Mouse (Mus musculus): Measurements from ENCODE around the gene Etv6. TPM values are rescaled to one million over a fixed set of nuclear protein-coding genes. Genes with fewer than 3 reads are reported as not detected.

Gene Etv6
- polyA plus RNA-seq, 1 experiment: 25.8 TPM

DNA sequence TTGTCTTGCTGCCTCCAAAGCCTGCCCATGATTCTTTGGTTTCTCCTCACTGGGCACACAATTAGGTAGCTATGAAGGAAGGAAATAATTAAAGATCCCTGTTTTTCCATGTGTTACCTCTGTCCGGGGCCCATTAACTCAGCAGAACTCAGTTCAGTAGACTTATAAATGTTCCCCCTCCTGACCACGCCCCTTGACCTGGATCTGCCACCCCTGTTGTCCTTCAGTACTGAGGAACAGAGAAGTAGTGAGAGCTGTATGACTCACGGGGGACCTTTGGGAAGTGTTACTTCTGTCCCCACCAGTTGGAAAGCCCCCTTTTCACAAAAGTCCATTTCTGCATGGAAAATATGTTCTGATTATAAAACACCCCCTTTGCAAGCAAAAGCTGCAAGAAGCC, 226.4 kb downstream of the Etv6 start:
- Histone ChIP-seq H3K4me3 (ENCODE audit: insufficient read depth, low read length) (no peak overlapping the region), H3K4me1 (ENCODE audit: control insufficient read depth, insufficient read depth, low read length) (peaks cover 8% of the 10 kb centered on the region; the same call in 1 of the 2 replicates), H3K27ac (ENCODE audit: insufficient read depth, low read length) (no peak overlapping the region)
- TF ChIP-seq CTCF (IDR thresholded peaks at IDR 0.05; ENCODE audit: borderline replicate concordance, insufficient read depth, low read length) (no peak), POLR2A (IDR thresholded peaks at IDR 0.05; ENCODE audit: low read depth, low read length) (no peak)

DNA sequence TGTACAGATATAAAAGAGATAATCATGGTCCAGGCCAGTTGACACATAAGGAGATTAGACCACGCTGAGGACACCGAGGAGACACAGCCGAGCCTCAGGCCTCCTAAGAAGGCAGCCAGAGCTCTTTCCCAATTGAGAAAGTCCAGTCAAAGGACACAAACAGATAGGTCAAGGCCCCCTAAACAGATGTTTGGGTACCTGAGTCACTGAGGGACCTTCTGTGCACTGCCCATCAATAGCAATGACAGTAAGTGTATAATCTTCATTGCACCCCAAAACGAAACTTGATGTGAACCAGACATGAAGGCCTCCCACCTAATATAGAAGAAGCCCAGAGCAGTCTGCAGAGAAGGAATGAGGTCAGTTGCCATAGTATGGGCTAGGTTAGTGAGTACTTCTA, 226.9 kb downstream of the Etv6 start:
- Histone ChIP-seq H3K27ac (ENCODE audit: insufficient read depth, low read length) (peak overlapping the region; percentile 70; the same call in 1 of the 2 replicates), H3K4me3 (ENCODE audit: insufficient read depth, low read length) (no peak overlapping the region), H3K4me1 (ENCODE audit: control insufficient read depth, insufficient read depth, low read length) (peaks cover 8% of the 10 kb centered on the region; the same call in 1 of the 2 replicates)
- TF ChIP-seq POLR2A (IDR thresholded peaks at IDR 0.05; ENCODE audit: low read depth, low read length) (no peak), CTCF (IDR thresholded peaks at IDR 0.05; ENCODE audit: borderline replicate concordance, insufficient read depth, low read length) (no peak)

DNA sequence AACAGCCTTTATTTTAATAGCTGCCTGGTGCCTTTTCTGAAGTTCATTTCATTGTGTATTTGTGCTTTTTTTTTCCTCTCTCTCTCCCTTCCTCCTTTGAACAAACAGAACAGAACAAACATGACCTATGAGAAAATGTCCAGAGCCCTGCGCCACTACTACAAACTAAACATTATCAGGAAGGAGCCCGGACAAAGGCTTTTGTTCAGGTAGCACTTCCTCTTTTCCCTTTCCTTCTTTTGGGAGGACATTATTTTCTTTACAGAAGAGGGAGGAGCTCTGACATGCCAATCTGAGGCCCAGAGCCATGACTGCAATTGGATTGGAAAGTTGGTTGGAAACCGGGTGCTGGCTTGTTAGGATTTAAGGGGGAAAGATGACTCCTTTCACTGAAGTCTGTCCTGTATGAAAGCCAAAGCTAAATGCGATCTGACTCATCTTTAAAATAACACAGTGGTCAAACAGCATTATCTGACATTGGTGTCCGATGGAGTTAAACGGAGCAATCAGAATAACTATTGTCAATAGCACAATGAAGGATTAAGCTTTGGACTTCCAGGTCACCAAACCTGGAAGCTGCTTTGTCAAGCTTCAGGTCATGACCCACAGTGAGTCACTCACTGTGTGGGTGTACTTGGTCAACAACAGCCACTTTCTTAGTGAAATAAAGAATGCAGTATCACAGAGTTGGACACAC, 227.6 kb downstream of the Etv6 start:
- Histone ChIP-seq H3K4me3 (ENCODE audit: insufficient read depth, low read length) (no peak overlapping the region), H3K4me1 (ENCODE audit: control insufficient read depth, insufficient read depth, low read length) (peaks cover 8% of the 10 kb centered on the region; the same call in 1 of the 2 replicates), H3K27ac (ENCODE audit: insufficient read depth, low read length) (peak overlapping the region; percentile 70)
- no peak for TF ChIP-seq CTCF (IDR thresholded peaks at IDR 0.05; ENCODE audit: borderline replicate concordance, insufficient read depth, low read length)
- no peak for TF ChIP-seq POLR2A (IDR thresholded peaks at IDR 0.05; ENCODE audit: low read depth, low read length)

DNA sequence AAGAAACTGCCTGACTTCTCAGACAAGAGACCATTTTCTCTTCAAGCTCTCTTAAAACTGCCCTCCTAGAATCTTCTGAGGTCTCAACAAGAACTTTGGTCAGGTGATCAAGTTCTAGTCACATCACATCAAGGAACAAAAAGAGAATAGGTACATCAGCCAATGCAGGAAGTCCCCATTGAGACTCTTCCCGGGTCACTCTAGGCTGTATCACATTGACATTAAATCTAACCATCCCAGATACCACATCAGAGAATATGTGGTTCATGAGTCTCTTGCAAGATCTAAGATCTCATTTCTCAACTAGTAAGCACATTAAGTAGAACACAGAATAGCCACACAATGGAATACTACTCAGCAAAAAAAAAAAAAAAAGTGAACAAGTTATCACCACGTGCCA, 238.4 kb downstream of the Etv6 start:
- Histone ChIP-seq H3K4me3 (ENCODE audit: insufficient read depth, low read length) (no peak overlapping the region), H3K27ac (ENCODE audit: insufficient read depth, low read length) (no peak overlapping the region), H3K4me1 (ENCODE audit: control insufficient read depth, insufficient read depth, low read length) (no peaks in the 10 kb centered on the region; the same call in 1 of the 2 replicates)
- TF ChIP-seq CTCF (IDR thresholded peaks at IDR 0.05; ENCODE audit: borderline replicate concordance, insufficient read depth, low read length) (no peak), POLR2A (IDR thresholded peaks at IDR 0.05; ENCODE audit: low read depth, low read length) (no peak)

DNA sequence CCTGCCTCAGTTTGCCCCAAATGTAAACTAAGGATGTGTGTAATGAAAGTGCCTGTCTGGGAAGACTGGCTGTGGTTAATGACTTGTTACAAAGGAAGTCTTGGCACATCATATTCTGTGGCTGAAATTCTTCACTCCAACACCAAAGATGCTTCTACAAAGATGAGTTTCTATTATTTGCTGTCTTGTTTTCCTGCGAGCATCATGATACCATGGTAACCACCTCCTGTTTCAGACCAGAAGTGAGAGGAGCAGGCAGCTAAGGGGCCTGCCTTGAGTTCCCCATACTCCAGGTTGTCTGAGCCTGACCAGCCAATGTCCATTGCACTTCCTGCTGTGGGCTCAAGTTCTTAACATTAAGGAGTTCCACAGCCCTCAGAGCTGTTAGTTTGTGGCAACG, 241.5 kb downstream of the Etv6 start:
- Histone ChIP-seq H3K27ac (ENCODE audit: insufficient read depth, low read length) (no peak overlapping the region), H3K4me1 (ENCODE audit: control insufficient read depth, insufficient read depth, low read length) (no peaks in the 10 kb centered on the region; the same call in 1 of the 2 replicates), H3K4me3 (ENCODE audit: insufficient read depth, low read length) (no peak overlapping the region)
- TF ChIP-seq POLR2A (IDR thresholded peaks at IDR 0.05; ENCODE audit: low read depth, low read length): no peak
- no peak for TF ChIP-seq CTCF (IDR thresholded peaks at IDR 0.05; ENCODE audit: borderline replicate concordance, insufficient read depth, low read length)

DNA sequence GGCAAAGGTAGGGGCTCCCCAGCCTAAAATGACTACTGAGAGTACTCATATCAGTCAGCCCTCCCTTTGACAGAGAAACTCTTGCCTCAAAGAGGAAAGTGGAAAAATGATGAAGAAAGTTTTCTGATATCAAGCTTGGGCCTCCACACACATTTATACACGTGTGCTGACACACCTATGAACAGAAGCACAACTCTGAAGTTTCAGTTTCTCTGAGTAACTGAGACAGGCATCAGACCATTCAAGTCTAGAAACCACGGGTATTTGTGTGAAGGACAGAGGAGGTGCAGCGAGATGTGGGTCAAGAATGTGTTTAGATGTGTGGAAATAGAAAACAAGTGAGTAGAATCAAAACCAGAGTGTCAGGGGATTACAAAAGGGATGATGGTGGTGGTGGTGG, 246.6 kb downstream of the Etv6 start:
- TF ChIP-seq POLR2A (IDR thresholded peaks at IDR 0.05; ENCODE audit: low read depth, low read length) (no peak), CTCF (IDR thresholded peaks at IDR 0.05; ENCODE audit: borderline replicate concordance, insufficient read depth, low read length) (no peak)
- no peak overlapping the region for H3K4me3 ChIP-seq (ENCODE audit: insufficient read depth, low read length)
- no peaks in the 10 kb centered on the region for H3K4me1 ChIP-seq (ENCODE audit: control insufficient read depth, insufficient read depth, low read length)
- H3K27ac ChIP-seq (ENCODE audit: insufficient read depth, low read length): no peak overlapping the region

DNA sequence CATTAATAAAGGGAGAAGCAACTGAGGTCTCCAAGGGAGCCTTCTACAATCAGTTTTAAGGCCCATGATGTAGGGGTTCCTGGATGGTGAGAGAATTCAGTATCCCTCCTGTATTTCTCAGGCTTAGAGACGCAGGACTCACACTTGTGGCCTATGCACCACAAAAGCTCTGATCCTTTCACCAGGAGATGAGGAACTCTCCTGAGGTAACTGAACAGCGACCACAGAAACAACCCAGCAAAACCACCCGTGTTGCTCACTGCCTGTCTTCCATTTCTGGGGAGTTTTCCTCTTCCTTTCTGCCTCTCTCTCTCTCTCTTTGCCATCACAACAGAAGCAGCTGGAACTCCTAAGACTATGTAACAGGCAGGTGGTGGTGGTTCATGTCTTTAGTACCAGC, 256.3 kb downstream of the Etv6 start:
- Histone ChIP-seq H3K4me3 (ENCODE audit: insufficient read depth, low read length) (no peak overlapping the region), H3K4me1 (ENCODE audit: control insufficient read depth, insufficient read depth, low read length) (no peaks in the 10 kb centered on the region), H3K27ac (ENCODE audit: insufficient read depth, low read length) (no peak overlapping the region)
- no peak for TF ChIP-seq POLR2A (IDR thresholded peaks at IDR 0.05; ENCODE audit: low read depth, low read length)

DNA sequence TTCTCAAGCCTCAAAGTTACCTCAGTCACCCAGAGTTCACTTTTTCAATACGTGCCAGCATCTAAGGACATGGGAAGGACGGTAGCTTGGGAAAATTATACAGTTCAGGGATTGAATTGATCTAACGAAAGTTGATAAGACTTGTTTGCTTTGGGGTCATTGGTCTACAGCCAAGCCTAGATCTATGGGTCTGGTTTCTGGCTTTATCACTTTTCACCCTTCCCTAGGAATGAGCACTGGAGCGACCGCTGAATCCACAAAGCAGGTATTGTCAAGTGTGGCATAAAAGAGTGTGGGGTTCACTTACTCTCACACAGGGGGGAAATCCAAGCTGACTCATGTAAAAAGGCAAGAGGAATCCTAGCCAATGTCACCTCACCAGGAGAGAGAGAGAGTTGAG, 256.9 kb downstream of the Etv6 start:
- TF ChIP-seq CTCF (IDR thresholded peaks at IDR 0.05; ENCODE audit: borderline replicate concordance, insufficient read depth, low read length) (no peak), POLR2A (IDR thresholded peaks at IDR 0.05; ENCODE audit: low read depth, low read length) (no peak)
- H3K27ac ChIP-seq (ENCODE audit: insufficient read depth, low read length): no peak overlapping the region
- no peaks in the 10 kb centered on the region for H3K4me1 ChIP-seq (ENCODE audit: control insufficient read depth, insufficient read depth, low read length)
- H3K4me3 ChIP-seq (ENCODE audit: insufficient read depth, low read length): no peak overlapping the region

DNA sequence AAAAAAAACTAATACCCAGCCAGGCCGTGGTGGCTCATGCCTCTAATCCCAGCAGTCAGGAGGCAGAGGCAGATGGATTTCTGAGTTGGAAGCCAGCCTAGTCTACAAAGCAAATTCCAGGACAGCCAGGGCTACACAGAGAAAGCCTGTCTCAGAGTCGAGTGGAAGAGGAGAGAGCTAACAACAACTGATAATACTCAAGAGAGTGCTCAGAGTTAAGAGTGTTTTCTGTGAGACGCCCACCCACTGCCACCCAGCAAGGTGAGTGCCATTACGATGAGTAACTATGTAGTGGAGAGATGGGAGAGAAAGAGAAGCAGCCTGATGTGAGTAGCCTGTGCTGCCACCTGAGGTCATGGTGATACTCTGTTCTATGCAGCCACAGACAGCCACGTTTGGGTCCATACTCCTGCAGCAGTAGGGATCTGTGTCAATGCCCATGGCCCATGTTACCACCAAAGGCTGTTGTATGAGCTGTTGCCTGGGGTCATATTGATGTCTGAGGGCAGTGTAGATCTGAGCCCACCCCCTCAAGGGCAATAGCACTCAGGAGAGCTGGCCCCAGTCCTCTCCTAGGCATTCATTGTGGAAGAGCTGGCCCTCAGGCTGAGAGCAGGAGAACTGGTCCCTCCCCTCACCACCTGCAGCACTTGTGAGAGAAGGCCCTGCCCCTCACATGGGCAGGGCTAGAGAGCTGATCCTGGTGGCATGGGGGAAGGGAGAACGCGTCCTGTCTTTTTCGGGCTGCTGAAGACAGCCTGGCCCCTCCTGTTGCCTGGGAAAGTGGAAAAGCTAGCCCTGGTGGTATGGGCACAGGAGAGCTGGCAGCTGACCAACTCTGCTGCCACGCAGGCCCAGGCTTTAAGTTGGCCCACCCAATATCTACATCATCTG, 258.4 kb downstream of the Etv6 start:
- Histone ChIP-seq H3K4me1 (ENCODE audit: control insufficient read depth, insufficient read depth, low read length) (no peaks in the 10 kb centered on the region), H3K27ac (ENCODE audit: insufficient read depth, low read length) (no peak overlapping the region), H3K4me3 (ENCODE audit: insufficient read depth, low read length) (no peak overlapping the region)
- TF ChIP-seq POLR2A (IDR thresholded peaks at IDR 0.05; ENCODE audit: low read depth, low read length) (no peak), CTCF (IDR thresholded peaks at IDR 0.05; ENCODE audit: borderline replicate concordance, insufficient read depth, low read length) (no peak)
